Mouse (Mus musculus): ENCODE results near the gene Rnaseh2a.

Gene Rnaseh2a

GRCm38 (mm10) chr8:84969241-84970134 is at the start of gene Rnaseh2a, which contains the start of the genes Gm49661 and Prdx2:
Rnaseh2a (minus strand) TSS chr8:84969767.
Gm49661 (minus strand) TSS chr8:84969433.
Prdx2 (plus strand) TSS chr8:84969587.
- DNase-seq (ENCODE audit: low read depth), result no peak

- DNase-seq (ENCODE audit: low read depth), result no peak
Measured at GRCm38 (mm10) chr8:85017209-85017608, 47.6 kb upstream of the Rnaseh2a start.

- DNase-seq (ENCODE audit: low read depth), result no peak
Measured at GRCm38 (mm10) chr8:85016724-85017123, 47.2 kb upstream of the Rnaseh2a start.

DNA sequence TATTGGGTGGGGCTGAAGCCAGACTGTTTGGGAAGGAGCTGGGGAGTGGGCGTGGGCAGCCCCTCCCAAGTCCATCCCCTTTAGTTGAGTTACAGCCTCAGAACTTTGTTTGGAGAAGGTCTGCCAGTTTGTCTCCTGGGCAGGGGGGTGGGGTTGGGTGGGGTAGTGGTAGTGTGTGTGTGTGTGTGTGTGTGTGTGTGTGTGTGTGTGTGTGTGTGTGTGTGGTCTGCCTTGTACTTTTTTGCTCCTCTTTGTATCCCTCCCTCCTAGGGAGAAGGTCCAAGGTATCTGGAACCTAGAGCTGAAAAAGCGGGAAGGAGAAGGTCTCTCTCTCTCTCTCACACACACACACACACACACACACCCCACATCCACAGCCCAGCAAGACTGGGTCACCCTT is 44.9 kb upstream of the Rnaseh2a start, which contains the start of gene Best2:
Gene Best2 (minus strand): TSS at position 101 of the 400 bp plus-strand sequence.
- no peak for DNase-seq (ENCODE audit: low read depth)

DNA sequence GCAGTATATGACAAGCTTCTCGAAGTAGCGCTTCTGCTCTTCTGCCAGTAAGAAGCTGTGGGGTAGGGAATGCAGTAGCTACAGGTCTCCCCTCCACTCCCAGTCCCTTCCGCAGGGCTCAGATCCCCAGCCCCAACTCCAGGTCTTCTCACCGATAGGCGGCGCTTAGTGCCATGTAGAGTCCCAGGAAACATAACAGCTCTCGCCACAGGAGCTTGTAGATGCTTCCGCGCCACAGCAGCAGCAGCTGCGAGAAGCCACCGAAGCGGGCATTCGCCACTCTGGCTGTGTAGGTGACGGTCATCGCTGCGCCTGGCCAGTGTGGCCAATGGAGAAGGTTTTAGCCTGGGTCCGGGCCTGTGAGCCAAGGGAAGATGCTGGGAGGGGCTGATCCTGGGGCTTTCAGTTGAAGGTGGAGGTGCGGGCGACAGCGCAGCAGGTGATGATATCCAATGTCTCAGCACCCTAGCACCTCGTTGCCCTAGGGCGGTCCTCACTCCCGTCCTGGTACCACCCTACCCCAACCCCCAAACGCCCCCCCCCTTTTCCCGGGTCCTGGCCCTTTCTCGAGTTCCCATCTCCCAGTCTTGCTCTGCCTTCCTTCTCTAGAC is 43.8 kb upstream of the Rnaseh2a start:
- no peak for DNase-seq (ENCODE audit: low read depth)

- DNase-seq (ENCODE audit: low read depth), result no peak
Measured at GRCm38 (mm10) chr8:85011242-85011641, 41.7 kb upstream of the Rnaseh2a start.

DNA sequence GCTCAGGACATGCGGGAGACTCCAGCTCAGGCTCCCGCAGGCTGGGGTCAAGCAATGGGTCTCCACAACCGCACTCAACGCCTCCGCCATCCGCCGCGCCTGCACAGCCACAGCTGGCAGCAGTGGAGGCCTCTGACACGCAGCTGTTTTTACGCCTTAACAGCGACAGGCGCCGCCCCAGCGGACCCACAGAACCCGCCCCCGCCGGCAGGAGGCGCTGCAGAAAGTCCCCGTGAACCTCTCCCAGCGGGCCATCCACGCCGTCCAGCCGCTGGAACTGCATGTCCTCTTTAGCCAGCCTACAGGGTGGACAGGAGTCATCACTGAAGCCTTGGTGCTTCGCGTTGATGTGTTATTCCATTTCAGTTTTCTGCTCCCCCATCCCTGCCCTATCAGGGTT is 38.1 kb upstream of the Rnaseh2a start:
- no peak for DNase-seq (ENCODE audit: low read depth)

GRCm38 (mm10) chr8:84997649-84998295 is 28.2 kb upstream of the Rnaseh2a start:
- peak; percentile 87 for DNase-seq (ENCODE audit: low read depth)

DNA sequence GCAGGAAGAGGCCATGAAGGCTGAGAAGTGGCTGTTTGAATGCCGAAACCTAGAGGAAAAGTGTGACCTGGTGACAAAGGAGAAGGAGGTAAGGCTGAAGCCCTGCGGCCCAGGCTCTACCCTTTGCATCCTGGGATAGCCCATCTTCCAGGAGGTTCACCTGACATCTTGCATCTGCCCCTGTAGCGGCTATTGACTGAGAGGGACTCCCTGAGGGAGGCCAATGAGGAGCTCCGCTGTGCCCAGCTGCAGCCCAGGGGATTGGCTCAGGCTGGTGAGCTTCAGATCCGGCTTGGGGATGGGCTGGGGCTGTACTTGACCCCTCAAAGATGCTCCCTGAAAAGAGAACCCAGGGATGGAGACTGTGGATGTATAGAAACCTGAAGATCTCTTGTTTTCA is 27.4 kb upstream of the Rnaseh2a start:
- no peak for DNase-seq (ENCODE audit: low read depth)

DNA sequence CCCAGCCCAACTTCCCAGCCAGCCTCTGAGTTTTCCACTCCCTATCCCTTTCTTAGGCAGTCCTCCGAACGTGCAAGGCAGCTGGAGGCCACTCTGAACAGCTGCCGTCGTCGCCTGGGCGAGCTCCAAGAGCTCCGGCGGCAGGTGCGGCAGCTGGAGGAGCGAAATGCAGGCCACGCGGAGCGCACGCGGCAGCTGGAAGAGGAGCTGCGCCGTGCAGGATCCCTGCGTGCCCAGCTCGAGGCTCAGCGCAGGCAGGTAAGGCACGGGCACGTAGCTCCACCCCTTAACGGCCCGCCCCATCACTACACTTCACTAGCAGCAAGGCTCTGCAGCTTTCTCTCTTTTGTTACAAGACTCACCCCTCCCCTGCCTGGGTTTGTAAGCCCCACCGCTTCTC is 26.1 kb upstream of the Rnaseh2a start:
- no peak for DNase-seq (ENCODE audit: low read depth)

DNA sequence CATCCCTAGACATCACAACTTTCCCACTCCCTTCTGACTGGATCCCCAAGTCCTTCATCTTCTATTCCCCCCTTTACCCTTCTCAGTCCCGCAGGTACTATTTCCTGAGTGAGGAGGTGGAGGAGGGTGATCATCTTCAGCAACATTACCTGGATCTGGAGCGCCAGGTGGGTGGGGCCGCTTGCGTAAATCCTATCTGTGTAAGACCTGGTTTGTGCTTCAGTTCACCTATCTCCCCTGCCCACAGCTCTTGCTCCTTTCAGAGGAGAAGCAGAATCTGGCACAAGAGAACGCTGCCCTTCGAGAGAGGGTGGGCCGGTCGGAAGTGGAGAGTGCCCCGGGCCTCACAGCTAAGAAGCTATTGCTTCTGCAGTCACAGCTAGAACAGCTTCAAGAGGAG is 24.8 kb upstream of the Rnaseh2a start:
- no peak for DNase-seq (ENCODE audit: low read depth)

- DNase-seq (ENCODE audit: low read depth), result no peak
Measured at GRCm38 (mm10) chr8:84990836-84991235, 21.3 kb upstream of the Rnaseh2a start.

DNA sequence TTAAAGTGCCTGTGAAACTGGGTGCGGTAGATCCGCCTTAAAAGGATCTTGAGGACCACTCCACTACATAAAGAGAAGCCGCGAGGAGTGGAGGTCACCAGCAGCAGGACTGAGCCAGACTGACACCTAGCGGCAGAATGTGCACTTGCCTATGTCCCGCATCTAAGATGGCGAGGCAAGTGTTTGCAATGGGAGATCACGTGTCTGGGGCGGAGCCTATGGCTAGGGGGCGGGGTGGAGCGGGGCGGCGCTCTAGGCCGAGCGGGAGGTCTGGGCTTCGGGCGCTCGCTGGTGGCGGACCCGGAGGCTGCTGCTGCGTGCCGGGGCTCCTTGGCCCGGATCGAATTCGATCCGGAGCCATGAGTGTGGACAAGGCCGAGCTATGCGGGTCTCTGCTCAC is 20.8 kb upstream of the Rnaseh2a start, which contains the start of gene Hook2:
Gene Hook2 (plus strand): TSS at position 255 of the 400 bp plus-strand sequence.
- DNase-seq (ENCODE audit: low read depth), result peak; percentile 99

GRCm38 (mm10) chr8:84989810-84990209 is 20.2 kb upstream of the Rnaseh2a start:
- DNase-seq (ENCODE audit: low read depth), result peak; percentile 95

DNA sequence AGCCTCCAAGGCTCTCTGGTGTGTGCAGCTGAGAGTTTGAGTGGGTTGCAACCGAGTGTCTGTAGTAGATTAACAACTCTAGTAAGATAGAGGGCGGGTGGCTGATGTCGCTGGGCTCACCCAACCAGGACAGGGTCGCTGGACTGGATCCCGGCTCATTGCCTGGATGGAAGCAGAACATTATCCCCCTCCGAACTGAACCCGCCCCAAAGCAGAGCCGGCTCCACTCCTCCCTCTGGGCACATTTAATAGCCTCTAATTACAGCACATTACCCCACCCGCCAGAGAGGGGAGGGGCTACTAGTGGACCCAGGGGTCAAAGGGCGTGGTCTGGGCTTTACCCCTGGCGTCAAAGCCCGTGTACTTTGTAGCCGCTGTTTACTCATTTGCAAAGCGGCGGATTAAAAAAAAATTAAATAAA is 19.8 kb upstream of the Rnaseh2a start:
- DNase-seq (ENCODE audit: low read depth), result no peak

DNA sequence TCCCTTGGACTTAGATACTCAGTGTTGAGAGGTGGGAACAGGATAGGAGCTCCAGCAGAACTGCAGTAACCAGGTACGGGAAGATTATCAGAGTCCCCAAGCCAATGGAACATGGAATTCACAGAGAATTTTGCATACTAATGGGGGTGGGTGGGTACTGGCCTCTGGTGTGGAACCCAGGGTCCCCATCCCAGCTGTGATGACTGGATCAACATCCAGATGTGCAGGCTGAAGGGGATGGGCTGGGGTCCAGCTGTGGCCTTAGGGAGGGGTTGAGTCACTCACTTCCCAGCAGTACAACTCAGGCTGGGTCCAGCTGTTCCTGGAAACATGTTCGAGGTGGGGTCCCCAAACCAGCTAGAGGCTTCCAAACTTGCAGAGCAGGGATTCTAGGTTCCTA is 18.3 kb upstream of the Rnaseh2a start:
- DNase-seq (ENCODE audit: low read depth), result no peak

GRCm38 (mm10) chr8:84987388-84987787 is 17.8 kb upstream of the Rnaseh2a start:
- DNase-seq (ENCODE audit: low read depth), result no peak

GRCm38 (mm10) chr8:84986379-84986945 is 16.9 kb upstream of the Rnaseh2a start:
- DNase-seq (ENCODE audit: low read depth), result no peak

DNA sequence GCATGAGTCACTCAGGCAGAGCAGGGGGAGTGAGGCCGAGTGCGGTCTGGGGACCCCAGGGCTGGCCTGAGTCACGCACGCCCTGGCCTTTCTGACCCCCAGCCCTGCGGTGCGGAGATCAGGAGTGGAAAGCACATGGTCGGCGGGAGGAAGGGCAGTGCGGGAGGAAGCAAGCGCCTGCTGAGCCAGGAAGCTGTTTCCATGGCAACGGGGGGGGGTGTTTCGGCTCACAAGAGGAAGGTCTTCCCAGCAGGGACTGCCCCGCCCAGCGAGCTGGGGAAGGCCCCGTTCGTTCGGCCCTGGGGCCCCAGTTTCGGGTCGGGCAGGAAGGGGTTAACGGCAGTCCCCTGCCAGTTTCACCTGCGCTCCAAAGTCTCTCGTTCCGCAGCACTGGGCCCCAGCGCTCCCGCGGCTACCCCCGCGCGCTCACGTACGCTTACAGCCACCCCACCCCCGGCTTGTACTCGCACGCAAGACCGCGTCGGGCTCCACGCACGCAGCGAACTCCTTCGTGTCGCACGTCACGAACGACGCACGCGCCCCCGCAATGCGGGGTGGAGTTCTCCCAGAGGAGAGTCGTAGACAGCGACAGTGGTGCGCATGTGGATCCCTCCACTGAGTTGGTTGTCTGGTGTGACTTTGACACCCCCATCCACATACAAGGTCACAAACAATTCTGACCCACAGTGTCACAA is 16.3 kb upstream of the Rnaseh2a start:
- peak; percentile 92 for DNase-seq (ENCODE audit: low read depth)

GRCm38 (mm10) chr8:84985049-84985683 is 15.6 kb upstream of the Rnaseh2a start:
- no peak for DNase-seq (ENCODE audit: low read depth)
